Mouse (Mus musculus) heart, embryonic 10.5 days (tissue): ENCODE data around the gene C1qtnf3. TPM values are rescaled to one million over a fixed set of nuclear protein-coding genes. Genes with fewer than 3 reads are reported as not detected.

Source experiments
- DNase-seq: peaks from one replicate; pipeline ENCODE4 v3.0.0-alpha.2; 2017; ENCODE audit warnings: low spot score
- H3K27ac ChIP-seq: fragments of 300-500 bp; sonication (generic); 2 replicates; pipeline ENCODE4 v1.5.1; 2016; ENCODE audit warnings: mild to moderate bottlenecking
- H3K27me3 ChIP-seq: fragments of 300-500 bp; sonication (generic); 2 replicates; pipeline ENCODE4 v1.6.1; 2016; ENCODE audit warnings: mild to moderate bottlenecking; ENCODE audit not compliant: poor library complexity, insufficient read depth, severe bottlenecking
- H3K36me3 ChIP-seq: fragments of 300-500 bp; sonication (generic); 2 replicates; pipeline ENCODE4 v1.6.1; 2016; ENCODE audit warnings: mild to moderate bottlenecking, moderate library complexity
- H3K4me1 ChIP-seq: fragments of 300-500 bp; sonication (generic); 2 replicates; pipeline ENCODE4 v1.6.1; 2016; ENCODE audit warnings: mild to moderate bottlenecking
- H3K4me3 ChIP-seq: fragments of 300-500 bp; sonication (generic); 2 replicates; pipeline ENCODE4 v1.5.1; 2016; ENCODE audit warnings: mild to moderate bottlenecking, moderate library complexity
- H3K9me3 ChIP-seq: fragments of 300-500 bp; sonication (generic); 2 replicates; pipeline ENCODE4 v1.6.1; 2016; ENCODE audit warnings: mild to moderate bottlenecking, moderate library complexity
- WGBS: fragments of 180-500 bp; shearing (Covaris S2); methylation state at CpG from one replicate; pipeline ENCODE4 v1.1.7; 2016; 5-methylcytosine and 5-hydroxymethylcytosine counted together
- polyA plus RNA-seq: library from polyadenylated mRNA; unstranded; fragments of >200 nt; fragmentation: Nextera tagmentation; extraction: Ambion mirVana; gene quantifications from 2 replicates; pipeline ENCODE4 v1.2.1, GENCODE M21; 2016

The C1qtnf3 gene
- 0.12 and 0.77 TPM in 2 replicates for polyA plus RNA-seq

DNA sequence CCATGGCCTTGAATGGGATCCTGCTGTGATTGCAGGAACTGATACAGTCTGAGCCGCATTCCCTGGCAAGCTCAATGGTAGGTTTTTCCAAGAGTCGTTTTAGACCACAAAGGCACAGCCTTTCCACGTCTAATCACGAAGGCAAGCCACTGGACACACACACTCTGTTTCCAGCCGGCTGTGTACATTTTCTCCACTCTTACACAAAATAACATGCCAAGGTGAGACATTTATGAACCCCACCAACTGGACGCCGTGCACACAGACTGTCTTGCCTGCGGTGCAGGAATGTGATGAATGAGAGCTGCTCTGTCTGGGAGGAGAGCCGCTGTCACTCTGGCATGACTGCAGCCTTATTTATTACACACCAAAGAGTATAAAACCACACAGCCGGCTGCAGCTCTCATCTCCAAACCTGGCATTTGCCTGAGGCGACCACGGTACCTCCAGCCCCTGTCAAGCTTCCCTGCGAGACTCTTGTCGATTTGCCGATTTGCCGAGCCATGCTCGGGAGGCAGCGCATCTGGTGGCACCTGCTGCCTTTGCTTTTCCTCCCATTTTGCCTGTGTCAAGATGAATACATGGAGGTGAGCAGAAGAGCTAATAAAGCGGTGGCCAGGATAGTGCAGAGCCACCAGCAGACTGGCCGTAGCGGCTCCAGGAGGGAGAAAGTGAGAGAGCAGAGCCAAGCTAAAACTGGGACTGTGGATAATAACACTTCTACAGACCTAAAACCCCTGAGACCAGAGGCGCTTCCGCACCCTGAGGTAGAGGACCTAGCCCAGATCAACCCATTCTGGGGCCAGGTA is at the start of gene C1qtnf3:
TSS of gene C1qtnf3 (plus strand) at position 382 of the 809 bp plus-strand sequence.
- WGBS = 83% methylated on average over 23 of the region's 23 CpGs

DNA sequence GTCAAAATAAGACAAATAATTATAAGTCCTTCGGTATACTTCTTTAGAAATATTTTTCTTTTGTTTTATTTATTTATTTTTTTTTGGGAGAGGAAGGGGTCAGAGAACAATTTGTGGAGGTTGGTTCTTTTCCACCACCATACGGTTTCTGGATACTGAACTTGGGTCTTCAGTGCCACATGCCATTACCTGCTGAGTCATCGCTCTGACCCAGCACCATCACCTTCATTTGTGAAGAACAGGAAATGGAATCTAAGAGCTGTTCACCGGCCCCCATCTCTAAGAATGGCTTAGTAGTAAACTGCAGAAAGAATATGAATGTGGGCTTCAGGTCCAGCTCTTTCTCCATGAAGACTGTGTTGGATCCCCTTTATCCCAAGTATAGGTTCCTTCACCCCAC is 49.8 kb upstream of the C1qtnf3 start:
- no peak overlapping the region for H3K4me3 ChIP-seq
- H3K27me3 ChIP-seq = no peaks in the 10 kb centered on the region
- no peaks in the 10 kb centered on the region for H3K9me3 ChIP-seq
- no peak for DNase-seq
- H3K4me1 ChIP-seq = no peaks in the 10 kb centered on the region
- no peaks in the 10 kb centered on the region for H3K36me3 ChIP-seq
- H3K27ac ChIP-seq = no peak overlapping the region
- WGBS = 78% methylated on average over 4 of the region's 4 CpGs

More for the DNA sequence above, at the start of gene C1qtnf3:
- H3K4me3 ChIP-seq = no peak within 1 kb of the TSS
- H3K27ac ChIP-seq = no peak within 1 kb of the TSS
- no peaks in the 10 kb centered on the region for H3K36me3 ChIP-seq
- no peaks in the 10 kb centered on the region for H3K9me3 ChIP-seq
- no peaks in the 10 kb centered on the region for H3K4me1 ChIP-seq
- DNase-seq = no peak
- H3K27me3 ChIP-seq = no peaks in the 10 kb centered on the region

DNA sequence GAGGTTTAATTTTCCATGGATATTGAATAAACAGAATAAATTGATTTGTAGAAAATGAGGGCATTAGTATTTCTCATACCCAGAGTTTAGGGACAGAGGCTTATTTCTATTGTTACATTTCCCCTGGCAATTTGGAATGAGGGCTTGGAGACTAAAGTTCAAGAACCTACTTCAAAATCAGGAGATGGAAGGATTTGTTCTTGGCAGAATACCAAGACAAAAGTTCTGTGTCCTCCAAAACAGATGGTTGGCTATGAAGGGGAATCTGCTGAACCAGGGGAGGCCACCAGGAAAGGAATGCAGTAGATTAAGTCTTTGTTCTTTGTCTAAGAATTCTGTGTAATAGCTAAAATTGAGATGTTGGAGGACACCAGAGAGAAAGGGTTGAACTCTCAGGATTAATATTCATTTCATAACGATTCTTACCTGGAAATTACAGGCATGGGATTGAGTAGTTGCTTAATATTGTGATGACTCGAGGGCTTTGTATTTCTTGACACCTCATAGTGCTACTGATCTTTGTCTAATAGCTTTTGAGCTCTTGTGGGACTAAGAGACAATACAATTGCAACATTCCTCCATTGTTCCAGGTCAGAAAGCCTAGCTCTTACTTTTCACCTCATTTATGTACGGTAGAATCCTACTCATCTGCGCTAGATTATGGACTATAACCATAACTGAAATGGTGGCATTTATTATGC is 35.4 kb upstream of the C1qtnf3 start:
- 79% methylated on average over 4 of the region's 4 CpGs for WGBS
- no peak overlapping the region for H3K4me3 ChIP-seq
- H3K27ac ChIP-seq = no peak overlapping the region
- no peaks in the 10 kb centered on the region for H3K9me3 ChIP-seq
- no peaks in the 10 kb centered on the region for H3K4me1 ChIP-seq
- H3K36me3 ChIP-seq = no peaks in the 10 kb centered on the region
- peaks cover 13% of the 10 kb centered on the region for H3K27me3 ChIP-seq
- no peak for DNase-seq

DNA sequence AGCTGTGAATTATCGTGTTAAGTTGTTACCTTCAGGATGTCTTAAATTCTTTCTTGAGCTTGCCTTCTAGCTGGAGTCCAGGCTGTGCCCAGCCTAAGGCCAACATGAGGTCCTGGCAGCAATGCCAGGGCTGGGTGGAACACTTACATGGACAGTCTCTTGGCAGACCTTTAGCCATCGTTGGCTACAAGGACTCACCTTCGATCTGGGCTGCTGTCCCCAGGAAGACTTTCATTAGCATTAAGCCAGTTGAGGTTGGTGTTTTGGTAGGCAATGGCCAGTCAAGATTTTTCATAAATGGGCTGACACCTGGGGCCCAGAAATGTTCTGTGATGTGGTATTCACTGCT is 34.8 kb upstream of the C1qtnf3 start:
- H3K36me3 ChIP-seq = no peaks in the 10 kb centered on the region
- peaks cover 17% of the 10 kb centered on the region for H3K27me3 ChIP-seq
- 90% methylated on average over 3 of the region's 3 CpGs for WGBS
- no peak overlapping the region for H3K4me3 ChIP-seq
- H3K9me3 ChIP-seq = no peaks in the 10 kb centered on the region
- no peak overlapping the region for H3K27ac ChIP-seq
- no peaks in the 10 kb centered on the region for H3K4me1 ChIP-seq
- DNase-seq = no peak

- Histone ChIP-seq H3K27me3 (peaks cover 17% of the 10 kb centered on the region), H3K27ac (no peak overlapping the region), H3K36me3 (no peaks in the 10 kb centered on the region), H3K4me3 (no peak overlapping the region), H3K9me3 (no peaks in the 10 kb centered on the region), H3K4me1 (no peaks in the 10 kb centered on the region)
- WGBS = 69% methylated on average over 5 of the region's 5 CpGs
- DNase-seq = no peak
These were observed 31.9 kb upstream of the C1qtnf3 start for GRCm38 (mm10) chr15:10920212-10920611.

GRCm38 (mm10) chr15:10921064-10921463 is 31.1 kb upstream of the C1qtnf3 start:
- Histone ChIP-seq H3K27ac (no peak overlapping the region), H3K36me3 (no peaks in the 10 kb centered on the region), H3K4me3 (no peak overlapping the region), H3K4me1 (no peaks in the 10 kb centered on the region), H3K9me3 (no peaks in the 10 kb centered on the region), H3K27me3 (peaks cover 17% of the 10 kb centered on the region)
- no peak for DNase-seq
- 21% methylated on average over 4 of the region's 4 CpGs for WGBS

GRCm38 (mm10) chr15:10922061-10922460 is 30.1 kb upstream of the C1qtnf3 start:
- Histone ChIP-seq H3K9me3 (no peaks in the 10 kb centered on the region), H3K36me3 (no peaks in the 10 kb centered on the region), H3K4me3 (no peak overlapping the region), H3K27ac (no peak overlapping the region), H3K4me1 (no peaks in the 10 kb centered on the region), H3K27me3 (peaks cover 17% of the 10 kb centered on the region)
- DNase-seq = no peak

DNA sequence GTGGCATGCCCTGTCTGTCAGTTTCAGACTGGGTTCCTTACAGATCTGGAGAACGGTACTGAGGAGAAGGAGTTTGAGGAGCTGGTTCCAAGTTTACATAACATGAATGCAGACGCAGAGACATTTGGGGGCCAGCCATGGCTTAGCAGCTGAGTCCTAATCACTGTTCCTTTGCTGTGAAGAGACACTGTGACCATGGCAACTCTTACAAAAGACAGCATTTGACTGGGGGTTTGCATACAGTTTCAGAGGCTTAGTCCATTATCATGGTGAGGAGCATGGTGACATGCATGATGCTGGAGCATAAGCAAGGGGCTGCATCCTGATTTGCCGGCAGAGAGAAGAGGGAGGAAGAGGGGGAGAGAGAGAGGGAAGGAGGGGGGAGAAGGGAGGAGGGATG is 29.6 kb upstream of the C1qtnf3 start:
- no peaks in the 10 kb centered on the region for H3K9me3 ChIP-seq
- no peak for DNase-seq
- WGBS = 63% methylated on average over 3 of the region's 3 CpGs
- H3K27ac ChIP-seq = no peak overlapping the region
- H3K36me3 ChIP-seq = no peaks in the 10 kb centered on the region
- H3K4me1 ChIP-seq = no peaks in the 10 kb centered on the region
- no peak overlapping the region for H3K4me3 ChIP-seq
- H3K27me3 ChIP-seq = peaks cover 17% of the 10 kb centered on the region

DNA sequence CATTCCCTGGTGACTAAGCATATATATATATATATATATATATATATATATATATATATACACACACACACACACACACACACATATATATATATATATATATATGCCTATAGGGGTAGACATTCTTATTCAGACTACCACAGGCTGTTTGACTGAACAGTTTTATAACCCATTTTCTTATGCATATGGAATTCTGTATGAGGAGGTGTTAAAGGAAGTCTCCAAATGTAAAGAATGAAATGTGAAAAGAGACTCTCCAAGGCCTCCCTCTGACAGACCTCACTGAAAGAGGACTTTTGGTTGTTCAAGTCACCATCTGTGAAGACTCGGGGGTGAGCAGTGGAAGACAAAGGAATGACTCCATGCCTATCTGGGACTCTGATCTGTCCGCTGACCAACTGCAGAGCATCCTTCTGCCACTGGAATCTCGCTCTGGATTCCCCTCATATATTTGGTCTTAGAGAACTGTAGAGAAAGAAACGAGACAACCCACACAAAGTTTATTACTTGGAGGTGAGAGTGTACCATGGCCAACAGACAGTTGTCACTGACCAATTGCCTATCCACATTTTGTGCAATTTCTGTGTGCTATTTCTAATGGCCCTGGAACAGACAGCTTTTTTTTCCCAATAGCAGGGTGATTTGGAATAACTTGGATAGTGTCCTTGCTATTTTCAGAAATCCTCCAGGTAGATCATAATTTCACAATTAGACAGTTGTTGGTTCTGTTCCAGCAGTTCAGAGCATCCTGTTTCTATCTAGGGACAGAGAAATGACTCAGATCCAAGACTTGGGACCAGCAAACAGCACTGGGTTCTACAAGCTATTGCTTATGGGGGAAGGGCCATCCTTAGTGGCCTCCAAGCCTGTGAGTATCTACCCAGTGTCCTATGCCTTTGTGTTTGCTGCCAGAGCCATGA is 28.8 kb upstream of the C1qtnf3 start:
- no peaks in the 10 kb centered on the region for H3K36me3 ChIP-seq
- H3K4me1 ChIP-seq = no peaks in the 10 kb centered on the region
- 64% methylated on average over 4 of the region's 4 CpGs for WGBS
- H3K27me3 ChIP-seq = peaks cover 17% of the 10 kb centered on the region
- H3K27ac ChIP-seq = no peak overlapping the region
- DNase-seq = no peak
- no peaks in the 10 kb centered on the region for H3K9me3 ChIP-seq
- no peak overlapping the region for H3K4me3 ChIP-seq

DNA sequence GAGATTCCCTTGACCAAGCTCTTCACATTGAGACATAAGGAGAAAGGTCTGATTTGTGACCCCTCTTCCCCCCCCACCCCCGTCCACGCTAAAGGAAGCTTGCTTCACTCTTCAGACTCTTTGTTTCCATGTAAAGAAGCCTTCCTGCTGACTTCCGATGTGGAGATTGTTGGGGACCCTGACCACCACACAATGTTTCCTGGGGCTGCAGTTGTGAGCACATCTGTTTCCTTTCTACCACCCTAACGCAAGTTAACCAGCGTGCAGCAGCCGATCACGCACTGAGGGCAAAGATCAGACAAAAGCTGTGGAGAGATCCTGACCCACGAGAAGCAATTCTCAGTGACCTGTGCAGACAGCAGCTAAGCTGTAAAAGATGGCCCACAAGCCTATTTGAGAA is 24.8 kb upstream of the C1qtnf3 start:
- H3K9me3 ChIP-seq = no peaks in the 10 kb centered on the region
- 60% methylated on average over 8 of the region's 8 CpGs for WGBS
- no peak for DNase-seq
- H3K27ac ChIP-seq = no peak overlapping the region
- H3K27me3 ChIP-seq = no peaks in the 10 kb centered on the region
- no peaks in the 10 kb centered on the region for H3K4me1 ChIP-seq
- H3K36me3 ChIP-seq = no peaks in the 10 kb centered on the region
- H3K4me3 ChIP-seq = no peak overlapping the region

DNA sequence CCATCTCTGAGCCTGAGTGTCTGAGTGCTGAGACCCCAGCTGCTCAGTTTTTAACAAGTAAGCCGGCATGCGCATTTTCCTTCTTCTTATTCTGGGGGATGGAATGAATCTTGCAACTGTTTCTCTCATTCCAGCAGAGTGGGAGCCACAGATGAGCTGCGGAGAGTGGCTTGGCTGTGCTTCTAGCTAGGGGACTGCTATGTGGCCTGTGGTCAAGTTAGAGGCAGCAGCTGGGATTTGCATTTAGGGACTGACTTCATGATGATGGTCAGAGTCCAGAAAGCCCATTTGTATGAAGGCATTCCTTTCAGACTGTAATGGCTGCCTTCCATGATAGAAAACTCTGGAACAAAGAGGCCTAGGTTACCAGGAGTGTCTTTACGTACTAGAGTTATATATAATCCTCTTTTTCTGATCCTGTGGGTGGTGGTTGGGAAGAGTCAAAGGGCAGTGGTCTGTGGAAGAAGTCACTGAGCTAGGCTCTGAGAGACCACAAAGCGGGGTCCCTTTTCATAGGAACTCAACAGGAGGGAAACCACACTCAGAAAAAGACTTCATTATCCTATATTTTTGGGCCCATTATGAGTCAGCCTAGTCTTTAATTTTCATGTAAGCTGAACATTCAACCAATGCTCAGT is 23.4 kb upstream of the C1qtnf3 start:
- 90% methylated on average over 5 of the region's 5 CpGs for WGBS
- DNase-seq = no peak
- Histone ChIP-seq H3K4me1 (no peaks in the 10 kb centered on the region), H3K4me3 (no peak overlapping the region), H3K36me3 (no peaks in the 10 kb centered on the region), H3K27me3 (no peaks in the 10 kb centered on the region), H3K9me3 (no peaks in the 10 kb centered on the region), H3K27ac (no peak overlapping the region)

- no peaks in the 10 kb centered on the region for H3K36me3 ChIP-seq
- 54% methylated on average over 1 of the region's 1 CpGs for WGBS
- no peak overlapping the region for H3K27ac ChIP-seq
- DNase-seq = no peak
- no peaks in the 10 kb centered on the region for H3K27me3 ChIP-seq
- no peaks in the 10 kb centered on the region for H3K4me1 ChIP-seq
- no peaks in the 10 kb centered on the region for H3K9me3 ChIP-seq
- H3K4me3 ChIP-seq = no peak overlapping the region
These were observed 18.2 kb upstream of the C1qtnf3 start for GRCm38 (mm10) chr15:10933930-10934329.
